Mouse (Mus musculus) CD4-positive naive resting alpha-beta T cell, adult 76 days (primary cell): Measurements from ENCODE around the gene Gm13277. TPM values are rescaled to one million over a fixed set of nuclear protein-coding genes. Genes with fewer than 3 reads are reported as not detected.

Source experiments
- total RNA-seq: library from RNA; stranded (reverse); gene quantifications from one replicate; pipeline ENCODE4 v1.2.4, GENCODE M21; 2023

The Gm13277 gene
- total RNA-seq, 1 experiment from 2014 or later: not detected

Other genes starting within 250 kb of the Gm13277 start
- gene Ifna15, start 230.4 kb upstream of the Gm13277 start, total RNA-seq: not detected
- gene Ifna14, start 216.8 kb upstream of the Gm13277 start, total RNA-seq: not detected
- gene Ifna9, start 196.2 kb upstream of the Gm13277 start, total RNA-seq: not detected
- not detected for gene Ifna12, start 185.3 kb upstream of the Gm13277 start, total RNA-seq
- not detected for gene C87499, start 154.2 kb upstream of the Gm13277 start, total RNA-seq
- gene Ifna13, start 144.2 kb upstream of the Gm13277 start, total RNA-seq: not detected
- gene Ifna16, start 111.7 kb upstream of the Gm13277 start, total RNA-seq: not detected
- gene Ifna2, start 104.7 kb upstream of the Gm13277 start, total RNA-seq: not detected
- not detected for gene Ifnab, start 97.3 kb upstream of the Gm13277 start, total RNA-seq
- 2.1 TPM for gene Gm26566, start 66.8 kb upstream of the Gm13277 start, total RNA-seq
- 46.0 TPM for gene Klhl9, start 66.2 kb upstream of the Gm13277 start, total RNA-seq
- gene Gm13271, start 33.8 kb upstream of the Gm13277 start, total RNA-seq: not detected
- gene Gm13283, start 28.5 kb upstream of the Gm13277 start, total RNA-seq: not detected
- gene Gm13290, start 14.8 kb upstream of the Gm13277 start, total RNA-seq: not detected
- not detected for gene Gm13289, start 11.7 kb upstream of the Gm13277 start, total RNA-seq
- gene Gm13272, start 8.8 kb upstream of the Gm13277 start, total RNA-seq: not detected
- gene Ifnz, start 6.5 kb upstream of the Gm13277 start, total RNA-seq: not detected
- gene Gm13276, start 2.9 kb upstream of the Gm13277 start, total RNA-seq: not detected
- not detected for gene Gm13278, start 2.9 kb downstream of the Gm13277 start, total RNA-seq
- gene Gm13275, start 5.9 kb downstream of the Gm13277 start, total RNA-seq: not detected
- not detected for gene Gm13279, start 8.8 kb downstream of the Gm13277 start, total RNA-seq
- gene Gm13285, start 11.0 kb downstream of the Gm13277 start, total RNA-seq: not detected
- gene Gm13287, start 14.6 kb downstream of the Gm13277 start, total RNA-seq: not detected
- gene Gm13288, start 16.9 kb downstream of the Gm13277 start, total RNA-seq: not detected
- gene Ifna7, start 27.6 kb downstream of the Gm13277 start, total RNA-seq: not detected
- gene Ifna11, start 31.3 kb downstream of the Gm13277 start, total RNA-seq: not detected
- not detected for gene Ifna6, start 38.8 kb downstream of the Gm13277 start, total RNA-seq
- not detected for gene Ifna5, start 46.9 kb downstream of the Gm13277 start, total RNA-seq
- not detected for gene Ifna4, start 53.2 kb downstream of the Gm13277 start, total RNA-seq
- not detected for gene Ifna1, start 61.5 kb downstream of the Gm13277 start, total RNA-seq
- gene Ifne, start 91.6 kb downstream of the Gm13277 start, total RNA-seq: not detected